Mouse (Mus musculus): ENCODE results near the gene Atp1a4. TPM values are rescaled to one million over a fixed set of nuclear protein-coding genes. Genes with fewer than 3 reads are reported as not detected.

Gene Atp1a4
- polyA plus RNA-seq (2012; rRNA removed; ENCODE audit: low replicate concordance): not detected in 2 replicates

GRCm38 (mm10) chr1:172258314-172258713 lies at the start of gene Atp1a4:
Gene Atp1a4, minus strand, starts transcription at chr1:172258414.

GRCm38 (mm10) chr1:172297611-172298537 lies 39.7 kb upstream of the Atp1a4 start, which contains the start of gene Atp1a2:
Gene Atp1a2, minus strand, starts transcription at chr1:172298064.

GRCm38 (mm10) chr1:172261477-172262078 lies 3.4 kb upstream of the Atp1a4 start, which contains the start of gene Igsf8:
Gene Igsf8, plus strand, starts transcription at chr1:172261641.

DNA sequence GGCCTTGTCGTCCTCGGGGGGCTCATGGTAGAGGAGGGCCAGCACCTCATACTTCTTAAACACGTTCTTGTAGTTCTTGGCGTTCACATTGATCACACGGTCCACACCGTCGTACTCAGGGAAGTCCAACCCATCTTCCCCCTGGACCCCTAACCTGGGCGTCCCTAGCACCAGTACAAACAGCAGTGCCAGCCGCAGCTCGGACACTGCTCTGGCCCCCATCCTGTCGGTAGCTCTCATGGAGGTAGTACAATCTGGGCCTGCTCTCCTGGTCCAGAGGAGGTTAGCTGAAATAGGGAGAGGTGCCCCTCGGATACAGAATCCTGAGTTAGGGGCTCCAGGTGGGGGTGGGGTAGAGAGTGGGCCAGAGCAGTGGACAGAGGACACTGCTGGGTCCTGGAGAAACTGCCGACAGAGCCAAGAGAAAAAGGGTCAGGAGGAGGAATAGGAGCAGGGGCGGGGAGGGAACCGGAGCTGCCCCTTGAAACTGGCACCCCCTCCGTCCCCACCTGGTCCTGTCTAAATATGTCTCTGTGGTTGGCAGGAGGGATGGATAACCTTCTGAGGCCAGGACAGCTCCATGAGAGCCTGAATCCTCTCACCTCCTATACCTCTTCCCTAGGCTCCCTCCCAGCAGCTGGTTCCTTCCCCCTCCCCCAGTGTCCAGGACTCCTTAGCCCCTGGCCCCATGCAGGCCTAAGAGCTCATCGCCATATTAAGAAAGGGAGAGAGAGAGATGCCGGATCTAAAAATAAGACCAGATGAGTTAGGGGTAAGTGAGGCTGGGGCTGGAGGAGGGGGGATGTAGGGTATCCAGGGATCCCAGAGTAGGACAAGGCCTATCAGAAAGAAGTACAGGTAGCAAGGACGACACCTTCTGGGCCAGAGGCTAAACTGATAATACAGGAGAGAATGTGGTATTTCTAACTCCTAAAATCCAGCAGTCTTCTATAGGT lies 38.5 kb downstream of the Atp1a4 start, which contains the start of gene Casq1:
Gene Casq1 (minus strand): TSS at position 418 of the 956 bp plus-strand sequence.

DNA sequence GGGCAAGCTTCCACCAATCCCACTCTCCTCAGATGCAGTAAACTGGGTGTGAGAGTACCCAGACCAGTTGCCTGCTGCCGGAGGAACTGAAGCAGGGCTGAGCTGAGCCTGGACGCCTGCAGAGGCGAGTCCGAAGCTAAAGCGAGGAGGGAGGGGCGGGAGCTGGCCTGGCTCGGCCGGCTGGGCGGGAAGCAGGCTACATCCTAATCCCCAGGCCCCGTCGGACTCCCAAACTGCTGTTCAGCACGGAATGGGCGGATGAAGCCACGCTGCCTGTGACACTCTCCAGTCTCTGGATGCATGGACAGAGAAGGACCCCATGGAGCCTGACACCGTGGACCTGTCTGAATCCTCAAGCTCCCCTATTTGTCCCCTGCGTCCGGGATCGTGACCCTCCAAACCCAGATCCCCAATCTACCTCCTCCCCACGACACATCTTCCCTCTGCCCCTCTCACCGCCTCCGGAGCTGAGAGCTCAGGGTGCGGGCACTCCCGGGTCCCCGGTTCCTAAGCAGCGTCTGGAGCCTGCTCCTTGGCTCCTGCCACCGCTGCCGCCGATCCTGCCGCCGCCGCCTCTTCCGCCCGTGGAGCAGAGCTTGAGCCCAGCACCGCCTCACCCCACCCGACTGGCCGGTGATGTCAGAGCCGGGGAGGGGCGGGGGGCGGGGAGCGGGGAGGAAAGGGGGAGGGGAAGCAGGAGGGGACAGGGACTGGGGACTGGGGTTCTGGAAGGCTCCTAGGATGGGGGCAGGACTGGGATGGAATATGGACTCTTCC lies 51.9 kb downstream of the Atp1a4 start, which contains the start of gene Pea15a:
Gene Pea15a (minus strand): TSS at position 664 of the 777 bp plus-strand sequence.

Other genes with a start within 250 kb of the Atp1a4 start
- 1.4 and 1.9 TPM in 2 replicates for gene Vangl2, start 230.0 kb downstream of the Atp1a4 start, polyA plus RNA-seq (2012; rRNA removed; ENCODE audit: low replicate concordance)
- gene Nhlh1, start 200.8 kb downstream of the Atp1a4 start, polyA plus RNA-seq (2012; rRNA removed; ENCODE audit: low replicate concordance): 0.12 and 0.34 TPM in 2 replicates
- gene Copa, start 175.9 kb downstream of the Atp1a4 start, polyA plus RNA-seq (2012; rRNA removed; ENCODE audit: low replicate concordance): 23.1 and 31.4 TPM in 2 replicates
- gene Ncstn, start 175.6 kb downstream of the Atp1a4 start, polyA plus RNA-seq (2012; rRNA removed; ENCODE audit: low replicate concordance): 57.8 and 94.6 TPM in 2 replicates
- 85.1 and 98.8 TPM in 2 replicates for gene Pex19, start 131.7 kb downstream of the Atp1a4 start, polyA plus RNA-seq (2012; rRNA removed; ENCODE audit: low replicate concordance)
- gene Dcaf8, start 110.3 kb downstream of the Atp1a4 start, polyA plus RNA-seq (2012; rRNA removed; ENCODE audit: low replicate concordance): 18.4 and 23.4 TPM in 2 replicates
- 7.5 and 11.5 TPM in 2 replicates for gene Pea15a, start 51.6 kb downstream of the Atp1a4 start, polyA plus RNA-seq (2012; rRNA removed; ENCODE audit: low replicate concordance)
- gene Casq1, start 38.5 kb downstream of the Atp1a4 start, polyA plus RNA-seq (2012; rRNA removed; ENCODE audit: low replicate concordance): 0.51 and 0.56 TPM in 2 replicates
- 78.0 and 78.8 TPM in 2 replicates for gene Igsf8, start 3.2 kb upstream of the Atp1a4 start, polyA plus RNA-seq (2012; rRNA removed; ENCODE audit: low replicate concordance)
- gene Atp1a2, start 39.6 kb upstream of the Atp1a4 start, polyA plus RNA-seq (2012; rRNA removed; ENCODE audit: low replicate concordance): 4.8 and 5.0 TPM in 2 replicates
- gene Kcnj9, start 70.9 kb upstream of the Atp1a4 start, polyA plus RNA-seq (2012; rRNA removed; ENCODE audit: low replicate concordance): 0.14 and 0.58 TPM in 2 replicates
- gene Kcnj10, start 82.8 kb upstream of the Atp1a4 start, polyA plus RNA-seq (2012; rRNA removed; ENCODE audit: low replicate concordance): 0.34 and 0.49 TPM in 2 replicates
- gene Pigm, start 118.1 kb upstream of the Atp1a4 start, polyA plus RNA-seq (2012; rRNA removed; ENCODE audit: low replicate concordance): 4.4 and 5.2 TPM in 2 replicates
- 1.3 and 1.7 TPM in 2 replicates for gene Slamf9, start 216.9 kb upstream of the Atp1a4 start, polyA plus RNA-seq (2012; rRNA removed; ENCODE audit: low replicate concordance)
- 281 and 431 TPM in 2 replicates for gene Igsf9, start 223.4 kb upstream of the Atp1a4 start, polyA plus RNA-seq (2012; rRNA removed; ENCODE audit: low replicate concordance)
- gene Tagln2, start 241.6 kb upstream of the Atp1a4 start, polyA plus RNA-seq (2012; rRNA removed; ENCODE audit: low replicate concordance): 313 and 341 TPM in 2 replicates